Mouse (Mus musculus) limb, embryonic 14.5 days (tissue): ENCODE data around the gene Rgs11. TPM values are rescaled to one million over a fixed set of nuclear protein-coding genes. Genes with fewer than 3 reads are reported as not detected.
"Not testable (repeated sequence)": the region's sequence is repeated elsewhere in the genome, so short reads cannot be mapped to it uniquely, and the experiment has no call there.

Experiments used
- ATAC-seq: fragments of 200-750 bp; cut with Nextera tagmentation; 2 replicates; pipeline ENCODE4 v1.8.0; 2017; ENCODE audit warnings: low read depth, moderate number of reproducible peaks, moderate TSS enrichment; ENCODE audit not compliant: low FRiP score
- DNase-seq: peaks from one replicate; pipeline ENCODE4 v3.0.0-alpha.2; 2015; ENCODE audit warnings: low spot score
- H3K27ac ChIP-seq: fragments of 300-500 bp; sonication (generic); replicated peaks from 2 replicates; pipeline ENCODE4 v1.5.1; 2014; ENCODE audit warnings: low read depth, mild to moderate bottlenecking, low read length, moderate library complexity, mixed read lengths
- H3K27me3 ChIP-seq: fragments of 300-500 bp; sonication (generic); 2 replicates; pipeline ENCODE4 v1.6.1; 2014; ENCODE audit warnings: low read length, mixed read lengths; ENCODE audit not compliant: control insufficient read depth, insufficient read depth
- H3K36me3 ChIP-seq: fragments of 300-500 bp; sonication (generic); 2 replicates; pipeline ENCODE4 v1.6.1; 2014; ENCODE audit warnings: mild to moderate bottlenecking, low read length, moderate library complexity, mixed read lengths; ENCODE audit not compliant: control insufficient read depth, insufficient read depth
- H3K4me1 ChIP-seq: fragments of 300-500 bp; sonication (generic); 2 replicates; pipeline ENCODE4 v1.6.1; 2014; ENCODE audit warnings: antibody characterized with exemption, low read length, mixed read lengths; ENCODE audit not compliant: control insufficient read depth, insufficient read depth
- H3K4me2 ChIP-seq: fragments of 300-500 bp; sonication (generic); replicated peaks from 2 replicates; pipeline ENCODE4 v1.6.1; 2014; ENCODE audit warnings: low read depth, mild to moderate bottlenecking, low read length, moderate library complexity; ENCODE audit not compliant: severe bottlenecking
- H3K4me3 ChIP-seq: fragments of 300-500 bp; sonication (generic); replicated peaks from 2 replicates; pipeline ENCODE4 v1.5.1; 2014; ENCODE audit warnings: low read length
- H3K9ac ChIP-seq: fragments of 300-500 bp; sonication (generic); 2 replicates; pipeline ENCODE4 v1.6.1; 2014; ENCODE audit warnings: mild to moderate bottlenecking, low read depth, low read length, moderate library complexity; ENCODE audit not compliant: severe bottlenecking
- H3K9me3 ChIP-seq: fragments of 300-500 bp; sonication (generic); 2 replicates; pipeline ENCODE4 v1.6.1; 2016; ENCODE audit warnings: low read length; ENCODE audit not compliant: control insufficient read depth
- POLR2A ChIP-seq: fragments of 200-500 bp; IDR thresholded peaks from 2 replicates; pipeline ENCODE4 v1.8.0; 2012; ENCODE audit warnings: inconsistent platforms, mild to moderate bottlenecking, moderate library complexity, borderline replicate concordance; ENCODE audit not compliant: insufficient read depth, insufficient read length; ENCODE audit errors: extremely low read depth
- WGBS: fragments of 180-500 bp; shearing (Covaris S2); extraction: QIAGEN DNeasy Blood & Tissue Kit; methylation state at CpG from one replicate; pipeline ENCODE4 v1.1.7; 2014; 5-methylcytosine and 5-hydroxymethylcytosine counted together
- polyA plus RNA-seq, 2 experiments: library from polyadenylated mRNA; depleted of rRNA in 1 of 2; stranded (reverse) in 1 of 2; unstranded in 1 of 2; fragments of >200 nt; fragmentation: Nextera tagmentation in 1 of 2; extraction: Ambion mirVana in 1 of 2; gene quantifications; 2 replicates each; pipeline versions ENCODE4 v1.2.1 to v1.2.3; 2012 to 2014

The Rgs11 gene
- polyA plus RNA-seq, 2 experiments = 5.3 to 13.9 TPM

- Histone ChIP-seq H3K4me3 (no peak overlapping the region), H3K27ac (no peak overlapping the region), H3K36me3 (peaks cover 90% of the 10 kb centered on the region), H3K4me2 (no peak overlapping the region), H3K4me1 (no peaks in the 10 kb centered on the region), H3K9me3 (no peaks in the 10 kb centered on the region), H3K9ac (no peak overlapping the region), H3K27me3 (no peaks in the 10 kb centered on the region)
- DNase-seq = no peak
- no peak for ATAC-seq
- TF ChIP-seq POLR2A = no peak
- WGBS = 98% methylated on average over 5 of the region's 5 CpGs
These were observed 15.2 kb upstream of the Rgs11 start for GRCm38 (mm10) chr17:26187592-26187991.

DNA sequence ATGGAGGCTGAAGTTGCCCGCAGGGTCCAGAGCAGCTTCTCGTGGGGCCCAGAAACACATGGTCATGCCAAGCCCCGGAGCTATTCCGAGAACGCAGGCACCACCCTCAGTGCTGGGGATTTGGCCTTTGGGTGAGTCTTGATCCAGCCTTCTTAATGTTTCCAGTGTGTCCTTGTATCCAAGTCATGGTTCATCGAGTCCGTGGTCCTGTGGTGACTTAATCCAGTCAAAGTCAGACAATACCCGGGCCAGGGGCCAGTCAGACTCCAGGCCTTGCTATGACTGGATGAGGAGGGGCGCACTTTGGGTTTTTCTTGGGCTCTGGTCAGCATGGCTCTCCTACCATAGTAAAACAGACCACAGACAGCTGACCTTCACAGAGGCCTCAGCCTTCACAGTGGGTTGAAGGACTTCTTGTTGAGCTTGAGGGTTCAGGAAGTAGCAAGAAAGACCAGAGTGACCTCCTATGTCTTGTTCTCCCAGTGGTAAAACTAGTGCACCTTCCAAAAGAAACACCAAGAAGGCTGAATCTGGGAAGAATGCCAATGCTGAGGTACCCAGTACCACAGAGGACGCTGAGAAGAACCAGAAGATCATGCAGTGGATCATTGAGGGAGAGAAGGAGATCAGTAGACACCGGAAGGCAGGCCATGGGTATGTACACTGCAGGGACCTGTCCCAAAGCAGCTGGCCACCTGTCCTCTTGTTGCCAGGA is 14.5 kb upstream of the Rgs11 start:
- Histone ChIP-seq H3K9me3 (no peaks in the 10 kb centered on the region), H3K4me1 (no peaks in the 10 kb centered on the region), H3K4me3 (no peak overlapping the region), H3K27ac (no peak overlapping the region), H3K27me3 (no peaks in the 10 kb centered on the region), H3K9ac (no peak overlapping the region), H3K36me3 (peaks cover 93% of the 10 kb centered on the region), H3K4me2 (no peak overlapping the region)
- WGBS = 97% methylated on average over 11 of the region's 11 CpGs
- ATAC-seq = no peak
- TF ChIP-seq POLR2A = no peak
- no peak for DNase-seq

DNA sequence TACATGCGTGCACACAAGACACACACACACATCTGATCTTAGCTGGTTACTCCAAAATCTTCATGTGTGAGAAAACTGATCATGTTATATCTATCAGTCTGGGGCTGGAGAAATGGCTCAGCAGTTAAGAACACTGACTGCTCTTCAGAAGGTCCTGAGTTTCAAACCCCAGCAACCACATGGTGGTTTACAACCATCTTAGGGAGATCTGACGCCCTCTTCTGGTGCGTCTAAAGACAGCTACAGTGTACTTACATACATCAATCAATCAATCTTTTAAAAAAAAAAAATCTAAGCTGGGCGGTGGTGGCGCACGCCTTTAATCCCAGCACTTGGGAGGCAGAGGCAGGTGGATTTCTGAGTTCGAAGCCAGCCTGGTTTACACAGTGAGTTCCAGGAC is 11.3 kb upstream of the Rgs11 start:
- not testable (repeated sequence) for DNase-seq, H3K4me2 ChIP-seq, H3K9ac ChIP-seq, H3K27ac ChIP-seq, H3K4me1 ChIP-seq, ATAC-seq, H3K27me3 ChIP-seq, H3K9me3 ChIP-seq, H3K4me3 ChIP-seq
- peaks cover 93% of the 10 kb centered on the region for H3K36me3 ChIP-seq
- WGBS = 91% methylated on average over 7 of the region's 7 CpGs

GRCm38 (mm10) chr17:26192481-26193190 is 10.1 kb upstream of the Rgs11 start:
- H3K9me3 ChIP-seq = no peaks in the 10 kb centered on the region
- H3K4me1 ChIP-seq = no peaks in the 10 kb centered on the region
- peaks cover 93% of the 10 kb centered on the region for H3K36me3 ChIP-seq
- no peaks in the 10 kb centered on the region for H3K27me3 ChIP-seq
- no peak overlapping the region for H3K4me2 ChIP-seq
- no peak overlapping the region for H3K27ac ChIP-seq
- no peak overlapping the region for H3K9ac ChIP-seq
- DNase-seq (no peak), ATAC-seq (no peak)
- H3K4me3 ChIP-seq = no peak overlapping the region
- TF ChIP-seq POLR2A = no peak
- WGBS = 95% methylated on average over 15 of the region's 15 CpGs

- DNase-seq = no peak
- 72% methylated on average over 4 of the region's 4 CpGs for WGBS
- no peaks in the 10 kb centered on the region for H3K9me3 ChIP-seq
- TF ChIP-seq POLR2A = no peak
- H3K27ac ChIP-seq = no peak within 1 kb of the TSS
- peaks cover 35% of the 10 kb centered on the region for H3K27me3 ChIP-seq
- no peak within 1 kb of the TSS for H3K4me3 ChIP-seq
- H3K4me1 ChIP-seq = peaks cover 9% of the 10 kb centered on the region
- ATAC-seq = no peak
- peaks cover 39% of the 10 kb centered on the region for H3K36me3 ChIP-seq
- H3K9ac ChIP-seq = no peak within 1 kb of the TSS
- H3K4me2 ChIP-seq = no peak within 1 kb of the TSS
These were observed 3.9 kb upstream of the Rgs11 start, which contains the start of gene Pdia2 for GRCm38 (mm10) chr17:26198892-26199291. Gene Pdia2, minus strand, starts transcription at chr17:26199087.
